Mouse (Mus musculus) bone marrow macrophage, adult 2 months (primary cell): ENCODE measurements around the gene Cox7a2. TPM values are rescaled to one million over a fixed set of nuclear protein-coding genes. Genes with fewer than 3 reads are reported as not detected.

Experiments used
- H3K27ac ChIP-seq: 2 replicates; pipeline ENCODE4 v1.5.1; 2012; ENCODE audit warnings: low read depth, low read length; ENCODE audit not compliant: insufficient read depth
- H3K4me1 ChIP-seq: 2 replicates; pipeline ENCODE4 v1.6.1; 2012; ENCODE audit warnings: low read length; ENCODE audit not compliant: control insufficient read depth, insufficient read depth
- H3K4me3 ChIP-seq: 2 replicates; pipeline ENCODE4 v1.5.1; 2012; ENCODE audit warnings: mild to moderate bottlenecking, low read length, moderate library complexity; ENCODE audit not compliant: insufficient read depth
- CTCF ChIP-seq: IDR thresholded peaks from 2 replicates; pipeline ENCODE4 v1.5.1; 2012; ENCODE audit warnings: low read depth, mild to moderate bottlenecking, low read length, moderate library complexity
- POLR2A ChIP-seq: IDR thresholded peaks from 2 replicates; pipeline ENCODE4 v1.6.1; 2012; ENCODE audit warnings: mild to moderate bottlenecking, low read depth, low read length, borderline replicate concordance
- polyA plus RNA-seq: library from polyadenylated mRNA; stranded (reverse); fragments of >200 nt; gene quantifications from 2 replicates; pipeline ENCODE4 v1.2.4, GENCODE M21; 2012; ENCODE audit not compliant: missing spikeins, insufficient read depth, insufficient read length

The Cox7a2 gene
- polyA plus RNA-seq, 1 experiment = 257 TPM

DNA sequence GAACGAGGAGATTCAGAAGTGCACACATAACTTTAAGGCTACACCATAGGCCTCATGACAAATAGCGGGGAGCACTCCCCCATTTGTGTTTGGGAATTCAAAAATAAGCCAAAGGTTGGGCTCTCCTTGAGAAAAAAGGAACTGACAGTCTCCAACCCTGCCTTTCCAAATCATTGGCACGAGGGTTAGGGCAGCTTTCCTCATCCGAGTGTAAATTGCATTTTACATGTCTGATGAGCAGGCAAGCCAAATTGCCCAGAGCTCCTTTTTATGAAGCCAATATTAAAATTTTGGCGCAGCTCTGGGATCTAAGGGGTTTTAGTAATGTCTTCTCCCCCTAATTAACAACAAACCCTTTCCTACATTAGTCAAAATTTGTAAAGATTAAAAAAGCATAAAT is 43.2 kb downstream of the Cox7a2 start:
- 0 out of 2 replicates have a peak, but pooled peaks cover 2% of the 10 kb centered on the region for H3K4me1 ChIP-seq
- TF ChIP-seq CTCF = no peak
- no peak overlapping the region for H3K4me3 ChIP-seq
- H3K27ac ChIP-seq = no peak overlapping the region

DNA sequence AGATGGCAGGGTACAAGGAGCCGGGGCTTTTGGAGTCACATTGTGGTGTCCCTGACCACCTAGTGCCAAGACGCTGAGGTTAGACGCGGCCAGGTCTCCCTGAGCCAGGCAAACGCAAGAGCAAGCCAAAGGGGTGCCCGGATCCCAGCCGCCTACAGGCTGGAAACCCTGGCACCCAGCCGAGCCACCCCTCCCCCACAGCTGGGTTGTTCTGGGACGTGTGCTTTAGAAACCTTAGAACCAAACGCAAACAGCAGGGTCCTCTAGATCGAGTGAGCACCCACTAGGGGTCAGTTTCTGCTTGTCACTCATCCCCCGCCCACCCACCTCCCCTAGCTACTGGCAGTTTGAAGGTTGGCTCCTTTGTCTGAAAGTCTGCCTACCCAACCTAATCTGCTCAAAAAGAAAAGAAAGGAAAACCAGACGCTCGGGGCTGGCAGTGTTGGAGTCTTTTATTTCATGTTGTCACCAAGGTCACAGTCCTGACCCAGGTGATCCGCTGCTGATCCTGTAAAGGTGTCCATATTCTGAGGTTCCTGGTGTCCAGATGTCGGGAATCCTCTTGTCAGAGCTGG is 45.1 kb downstream of the Cox7a2 start:
- TF ChIP-seq POLR2A (no peak), CTCF (no peak)
- 0 out of 2 replicates have a peak, but pooled peaks cover 2% of the 10 kb centered on the region for H3K4me1 ChIP-seq
- peak overlapping the region; percentile 20 for H3K4me3 ChIP-seq
- no peak overlapping the region for H3K27ac ChIP-seq

Other genes with a start within 250 kb of the Cox7a2 start
- 1.2 and 1.8 TPM in 2 replicates for gene Col12a1, start 41.0 kb downstream of the Cox7a2 start, polyA plus RNA-seq
- 88.5 and 88.9 TPM in 2 replicates for gene Tmem30a, start 33.6 kb upstream of the Cox7a2 start, polyA plus RNA-seq